Mouse (Mus musculus) heart, adult 10 weeks (tissue): Measurements from ENCODE around the gene Scgb2b24. TPM values are rescaled to one million over a fixed set of nuclear protein-coding genes. Genes with fewer than 3 reads are reported as not detected.

Experiments
- polyA plus RNA-seq: library from polyadenylated mRNA; stranded (reverse); fragments of 350-450 nt; fragmentation: Illumina TruSeq; extraction: RNeasy Lipid Tissue Mini Kit (QIAGEN cat#74804); gene quantifications from one replicate; pipeline ENCODE4 v1.2.3, GENCODE M21; 2014; ENCODE audit warnings: low read depth, low replicate concordance

The Scgb2b24 gene
- not detected for polyA plus RNA-seq

DNA sequence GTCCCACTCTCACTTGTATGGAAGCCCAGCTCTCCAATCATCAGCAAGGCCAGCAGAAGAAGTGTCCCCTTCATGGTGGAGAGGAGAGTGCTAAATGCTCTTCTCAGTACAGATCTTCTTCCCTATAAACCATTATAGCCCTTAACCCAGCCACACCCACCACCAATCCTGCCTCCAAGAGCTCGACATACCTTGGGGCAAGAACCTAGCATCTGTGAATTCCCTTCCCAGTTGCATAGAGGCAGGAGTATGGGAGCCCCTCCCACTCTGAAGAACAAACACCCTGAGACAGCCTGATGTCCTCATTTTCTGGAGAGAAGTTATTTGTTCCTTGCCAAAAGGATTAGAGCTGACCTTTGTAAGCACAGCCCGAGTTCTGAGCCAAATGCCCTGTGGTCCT, at the start of gene Scgb2b24:
TSS of gene Scgb2b24 (minus strand) at position 101 of the 400 bp plus-strand sequence.

DNA sequence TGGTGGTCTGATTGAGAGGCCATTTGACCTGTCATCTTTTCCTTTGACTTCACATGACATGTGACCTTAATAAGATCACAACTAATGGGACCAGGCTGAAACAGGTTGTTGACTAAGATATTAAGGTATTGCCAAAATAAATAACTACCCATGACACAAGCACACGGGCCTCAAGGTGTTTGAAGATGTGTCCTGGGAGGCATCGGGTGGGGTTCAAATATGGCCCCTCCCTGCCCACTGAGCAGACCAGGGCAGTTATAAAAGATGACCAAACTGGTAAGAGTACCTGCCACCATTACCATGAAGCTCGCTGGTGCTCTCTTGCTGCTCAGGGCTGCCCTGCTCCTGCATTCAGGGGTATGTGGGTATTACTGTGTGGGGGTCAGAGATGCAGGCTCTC, 4.4 kb upstream of the Scgb2b24 start, which contains the start of gene Scgb1b24:
TSS of gene Scgb1b24 (plus strand) at position 301 of the 400 bp plus-strand sequence.

Other genes starting within 250 kb of the Scgb2b24 start
- not detected for gene Scgb2b21, start 218.9 kb downstream of the Scgb2b24 start, polyA plus RNA-seq
- gene Scgb1b24, start 4.5 kb upstream of the Scgb2b24 start, polyA plus RNA-seq = not detected
- gene Scgb2b26, start 205.7 kb upstream of the Scgb2b24 start, polyA plus RNA-seq = not detected